Mouse (Mus musculus) urinary bladder, postnatal 14 days (tissue): Measurements from ENCODE around the gene Map3k11.

Experiments
- DNase-seq: peaks from one replicate; pipeline ENCODE4 v3.0.0; 2021; ENCODE audit warnings: low spot score

Map3k11 gene

DNA sequence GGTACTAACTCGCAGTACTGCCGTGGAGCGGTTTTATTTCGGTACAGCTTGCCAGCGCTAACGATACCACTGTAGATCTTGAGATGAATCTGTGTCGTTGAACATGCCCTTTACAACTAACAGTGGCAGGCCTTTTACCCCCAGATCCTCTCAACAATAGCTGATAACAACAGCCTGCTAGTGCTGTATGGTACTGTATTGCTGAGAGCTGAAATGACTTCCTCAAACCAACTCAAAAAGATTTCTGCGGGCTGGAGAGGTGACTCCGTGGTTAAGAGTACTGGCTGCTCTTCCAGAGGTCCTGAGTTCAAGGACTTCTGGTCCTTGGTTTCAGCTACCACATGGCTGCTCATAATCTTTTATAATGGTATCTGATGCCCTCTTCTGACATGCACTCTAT lies 45.8 kb downstream of the Map3k11 start:
- no peak for DNase-seq

- DNase-seq = no peak
Measured at GRCm38 (mm10) chr19:5739446-5739845, 50.9 kb downstream of the Map3k11 start.

DNA sequence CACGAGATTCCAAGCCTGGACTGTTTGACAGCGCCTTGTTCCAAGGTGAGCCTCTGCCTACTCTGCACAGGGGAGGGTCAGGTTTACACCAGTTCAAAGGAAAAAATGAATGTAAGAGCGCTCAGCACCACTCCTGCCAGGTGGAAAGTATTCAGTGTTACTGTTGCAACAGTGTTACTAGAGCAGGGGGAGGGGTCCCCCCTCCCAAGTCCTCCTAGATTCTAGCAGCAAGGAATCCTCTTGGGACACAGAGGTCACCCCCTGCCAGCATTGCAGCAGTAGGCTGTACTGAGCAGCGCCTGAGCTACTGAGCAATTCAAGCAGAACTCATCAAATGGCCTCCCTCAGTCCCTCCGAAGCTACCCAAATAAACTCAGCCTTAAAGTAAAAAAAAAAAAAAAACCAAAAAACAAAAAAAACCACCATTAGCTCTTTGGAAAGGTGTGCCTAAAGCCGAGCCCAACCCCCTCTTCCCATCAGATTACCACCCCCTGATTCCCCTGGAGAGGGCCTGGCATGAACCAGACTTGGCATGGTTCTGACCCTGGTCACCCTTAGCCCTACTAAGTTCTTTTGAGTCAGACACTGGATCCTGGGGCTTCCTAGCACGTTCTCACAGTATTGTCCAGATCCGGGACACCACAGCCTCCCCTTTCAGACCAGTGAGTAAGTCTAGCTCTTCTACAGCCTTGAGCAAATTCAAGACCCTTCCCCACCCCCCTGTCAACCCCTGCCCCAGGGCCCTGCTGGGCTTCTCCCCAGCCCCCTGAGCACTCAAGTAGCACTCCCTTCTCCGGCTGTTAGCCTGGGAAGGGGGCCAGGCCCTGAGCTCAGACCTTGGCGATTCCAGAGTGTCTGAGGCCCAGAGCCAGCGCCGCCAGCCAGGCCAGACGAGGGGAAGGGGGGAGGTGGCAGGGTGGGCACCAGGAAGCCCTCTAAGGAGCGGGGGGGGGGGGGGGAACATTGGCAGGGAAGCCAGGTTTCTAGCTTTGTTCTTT lies 52.1 kb downstream of the Map3k11 start, which contains the start of gene Ltbp3:
Gene Ltbp3 (plus strand): TSS at position 585 of the 998 bp plus-strand sequence.
- DNase-seq = peak; percentile 78

- DNase-seq = peak; percentile 84
Measured at GRCm38 (mm10) chr19:5741641-5742240, 53.2 kb downstream of the Map3k11 start.

- DNase-seq = no peak
Measured at GRCm38 (mm10) chr19:5742241-5742641, 53.7 kb downstream of the Map3k11 start.

DNA sequence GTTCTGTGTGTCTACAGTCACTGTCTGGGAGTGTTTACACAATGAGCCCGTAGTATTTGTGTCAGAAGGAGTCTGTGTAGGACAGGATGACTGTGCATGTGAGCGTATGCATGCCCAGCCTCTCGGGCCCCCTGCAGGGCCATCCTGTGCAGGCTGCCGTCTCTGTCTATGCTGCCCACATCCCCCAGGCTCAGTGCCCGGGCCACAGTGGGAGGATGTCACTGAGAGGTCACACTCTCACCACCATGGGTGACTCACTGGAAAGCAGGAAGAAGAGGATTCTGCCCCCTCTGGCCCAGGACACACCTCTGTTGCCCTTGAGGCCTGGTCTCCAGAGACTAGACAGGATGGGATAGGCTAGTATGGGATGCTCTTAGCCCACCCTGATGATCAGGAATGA lies 55.0 kb downstream of the Map3k11 start:
- DNase-seq = no peak

DNA sequence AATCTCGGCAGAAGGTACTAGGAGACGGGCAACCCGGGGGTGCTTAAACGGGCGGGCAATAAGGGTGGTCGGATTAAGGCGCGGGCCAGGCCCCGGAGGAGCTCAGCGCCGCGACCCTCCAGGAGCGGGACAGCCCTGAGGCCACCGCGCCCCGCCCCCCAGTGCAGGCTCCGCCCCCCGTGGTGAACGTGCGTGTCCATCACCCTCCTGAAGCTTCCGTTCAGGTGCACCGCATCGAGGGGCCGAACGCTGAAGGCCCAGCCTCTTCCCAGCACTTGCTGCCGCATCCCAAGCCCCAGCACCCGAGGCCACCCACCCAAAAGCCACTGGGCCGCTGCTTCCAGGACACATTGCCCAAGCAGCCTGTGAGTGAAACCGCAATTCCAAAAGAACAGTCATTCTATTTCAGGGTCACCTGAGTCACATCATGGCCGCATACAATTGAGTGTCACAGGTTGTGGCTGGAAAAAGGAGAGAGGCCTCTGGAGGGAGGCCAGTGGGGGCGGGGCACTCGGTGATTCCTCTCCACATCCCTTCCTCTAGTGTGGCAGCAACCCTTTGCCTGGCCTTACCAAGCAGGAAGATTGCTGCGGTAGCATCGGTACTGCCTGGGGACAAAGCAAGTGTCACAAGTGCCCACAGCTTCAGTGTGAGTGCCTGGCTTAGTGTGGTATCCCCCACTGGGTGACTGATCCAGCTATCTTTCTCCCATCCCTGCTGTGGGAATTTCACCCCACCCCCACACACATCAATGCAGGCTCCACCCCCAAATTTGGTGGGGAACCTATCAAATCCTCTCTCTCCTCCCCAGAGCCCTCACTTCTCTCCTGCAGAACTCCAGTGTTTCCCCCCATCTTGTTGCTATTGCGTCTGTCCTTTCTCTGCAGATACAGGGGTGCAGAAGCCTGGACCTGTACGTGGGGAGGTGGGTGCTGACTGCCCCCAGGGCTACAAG lies 57.5 kb downstream of the Map3k11 start:
- DNase-seq = no peak

DNA sequence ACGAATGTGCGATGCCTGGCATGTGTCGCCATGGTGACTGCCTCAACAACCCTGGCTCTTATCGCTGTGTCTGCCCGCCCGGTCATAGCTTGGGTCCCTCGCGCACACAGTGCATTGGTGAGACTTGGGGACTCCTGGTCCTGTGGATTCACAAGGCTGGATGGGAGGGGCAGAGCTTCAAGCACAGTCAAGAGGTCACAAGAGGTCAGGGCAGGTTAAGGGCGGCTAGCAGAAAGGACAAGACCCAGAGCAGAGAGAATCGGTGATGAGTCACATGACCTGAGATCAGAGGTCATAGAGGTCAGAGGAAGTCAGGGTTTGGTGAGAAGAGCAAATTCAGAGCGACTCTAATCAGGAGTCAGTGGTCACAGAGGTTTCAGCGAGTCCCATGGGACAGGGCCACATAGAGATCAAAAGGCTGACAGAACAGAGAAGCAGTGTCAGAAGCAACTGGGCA lies 58.4 kb downstream of the Map3k11 start:
- DNase-seq = no peak

DNA sequence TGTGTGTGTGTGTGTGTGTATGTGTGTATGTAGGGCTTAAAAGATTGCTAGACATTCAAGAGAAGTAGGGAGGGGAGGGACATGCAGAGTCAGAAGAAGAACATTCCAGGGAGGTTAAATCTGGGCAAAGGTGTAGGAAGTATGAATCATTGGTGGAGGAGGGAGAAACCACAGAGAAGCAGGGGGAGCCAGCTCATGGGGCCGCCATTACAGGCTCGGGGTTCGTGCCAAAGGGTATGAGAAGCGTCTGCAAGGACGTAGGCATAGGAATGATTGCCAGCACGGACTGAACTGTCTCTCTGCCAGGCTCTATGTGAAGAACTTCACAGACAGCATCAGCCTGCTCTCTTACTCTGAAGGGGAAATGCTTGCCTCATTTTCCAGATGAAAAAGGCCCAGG lies 60.9 kb downstream of the Map3k11 start:
- DNase-seq = peak; percentile 48

DNA sequence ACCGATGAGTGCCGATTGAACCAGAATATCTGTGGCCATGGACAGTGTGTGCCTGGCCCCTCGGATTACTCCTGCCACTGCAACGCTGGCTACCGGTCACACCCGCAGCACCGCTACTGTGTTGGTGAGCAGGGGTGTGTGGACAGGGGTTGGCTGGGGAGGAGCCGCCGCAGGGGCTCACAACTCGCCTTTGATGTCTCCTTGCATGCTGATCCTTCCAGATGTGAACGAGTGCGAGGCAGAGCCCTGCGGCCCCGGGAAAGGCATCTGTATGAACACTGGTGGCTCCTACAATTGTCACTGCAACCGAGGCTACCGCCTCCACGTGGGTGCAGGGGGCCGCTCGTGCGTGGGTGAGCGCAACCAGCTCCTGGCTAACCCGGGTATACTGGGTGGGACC lies 62.4 kb downstream of the Map3k11 start:
- no peak for DNase-seq

GRCm38 (mm10) chr19:5751742-5752141 lies 63.2 kb downstream of the Map3k11 start:
- peak; percentile 60 for DNase-seq
